Mouse (Mus musculus): ENCODE data around the gene Calhm5.

DNA sequence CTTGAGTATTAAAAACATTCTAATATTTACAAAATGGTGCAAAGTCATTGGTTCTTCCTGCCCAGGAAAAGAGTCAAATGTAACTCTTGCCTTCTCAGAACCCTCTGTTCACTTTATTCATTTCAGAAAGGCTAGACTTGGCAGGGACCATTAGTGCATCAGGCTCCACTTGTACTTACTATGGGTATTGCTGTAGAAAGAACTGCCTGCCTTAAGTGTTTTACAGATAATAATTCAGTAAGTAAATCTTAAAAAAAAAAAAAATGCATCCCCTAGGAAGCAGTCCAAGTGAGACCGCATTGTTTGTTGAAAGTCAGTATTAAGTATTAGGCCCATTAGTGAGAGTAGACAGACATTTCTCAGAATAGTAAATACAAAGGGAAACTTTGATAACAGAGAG, 9.8 kb downstream of the Calhm5 start:
- TF ChIP-seq CTCF (IDR thresholded peaks at IDR 0.05; ENCODE audit: low read depth) (no peak), EP300 (optimal IDR thresholded peaks at IDR 0.05) (no peak)

Data from stomach, postnatal 0 days (tissue).